Mouse (Mus musculus) cerebellum, adult 2 months (tissue): ENCODE data around the gene Abhd16a. TPM values are rescaled to one million over a fixed set of nuclear protein-coding genes. Genes with fewer than 3 reads are reported as not detected.

Source experiments
- DNase-seq, 2 experiments: peaks; one replicate each; pipeline ENCODE4 v3.0.0; 2021
- H3K27ac ChIP-seq: fragments of 200-500 bp; 2 replicates; pipeline ENCODE4 v1.5.1; 2012; ENCODE audit warnings: low read length, control low read depth, inconsistent platforms; ENCODE audit not compliant: insufficient read depth
- H3K27me3 ChIP-seq: fragments of 200-500 bp; 2 replicates; pipeline ENCODE4 v1.6.1; 2012; ENCODE audit warnings: inconsistent platforms, mild to moderate bottlenecking, low read length, moderate library complexity; ENCODE audit not compliant: control insufficient read depth, insufficient read depth
- H3K4me1 ChIP-seq: fragments of 200-500 bp; 2 replicates; pipeline ENCODE4 v1.6.1; 2011; ENCODE audit warnings: low read length; ENCODE audit not compliant: control insufficient read depth, insufficient read depth
- H3K4me3 ChIP-seq: fragments of 200-500 bp; replicated peaks from 2 replicates; pipeline ENCODE3; 2011; ENCODE audit warnings: mild to moderate bottlenecking, low read depth, low read length, control low read depth; ENCODE audit not compliant: insufficient read depth
- CTCF ChIP-seq: fragments of 200-500 bp; IDR thresholded peaks from 2 replicates; pipeline ENCODE4 v1.5.1; 2011; ENCODE audit warnings: low read depth, mild to moderate bottlenecking, control low read depth, low read length, moderate library complexity, borderline replicate concordance; ENCODE audit not compliant: insufficient read depth
- POLR2A ChIP-seq: fragments of 200-500 bp; IDR thresholded peaks from 2 replicates; pipeline ENCODE4 v1.6.1; 2011; ENCODE audit warnings: low read length, control low read depth, borderline replicate concordance; ENCODE audit not compliant: insufficient read depth
- WGBS: fragments of 180-500 bp; shearing (Covaris S2); methylation state at CpG from one replicate; pipeline ENCODE4 v1.1.7; 2018; 5-methylcytosine and 5-hydroxymethylcytosine counted together
- polyA plus RNA-seq: library from polyadenylated mRNA; depleted of rRNA; stranded (reverse); fragments of >200 nt; gene quantifications from 2 replicates; pipeline ENCODE4 v1.2.3, GENCODE M21; 2012; rRNA removed

Abhd16a gene
- polyA plus RNA-seq, 1 experiment, result 337 TPM

- Histone ChIP-seq H3K4me1 (no peaks in the 10 kb centered on the region), H3K4me3 (no peak overlapping the region), H3K27me3 (no peaks in the 10 kb centered on the region), H3K27ac (no peak overlapping the region)
- no peak for DNase-seq
- 47% methylated on average over 5 of the region's 5 CpGs for WGBS
- TF ChIP-seq POLR2A (no peak), CTCF (no peak)
Measured at GRCm38 (mm10) chr17:35147922-35148639, 59.0 kb downstream of the Abhd16a start.

- 92% methylated on average over 4 of the region's 4 CpGs for WGBS
- DNase-seq, result no peak
- no peak overlapping the region for H3K4me3 ChIP-seq
- TF ChIP-seq CTCF (no peak), POLR2A (no peak)
- H3K27ac ChIP-seq, result no peak overlapping the region
- H3K27me3 ChIP-seq, result no peaks in the 10 kb centered on the region
- no peaks in the 10 kb centered on the region for H3K4me1 ChIP-seq
Measured at GRCm38 (mm10) chr17:35152121-35152520, 63.1 kb downstream of the Abhd16a start.

Other genes with a start within 250 kb of the Abhd16a start
- gene Skiv2l, start 239.1 kb upstream of the Abhd16a start, polyA plus RNA-seq, result 77.4 and 87.2 TPM in 2 replicates
- gene Nelfe, start 238.9 kb upstream of the Abhd16a start, polyA plus RNA-seq, result 47.2 and 47.9 TPM in 2 replicates
- 0.14 and 0.20 TPM in 2 replicates for gene Cfb, start 226.7 kb upstream of the Abhd16a start, polyA plus RNA-seq
- gene Zbtb12, start 209.8 kb upstream of the Abhd16a start, polyA plus RNA-seq, result 8.2 and 8.3 TPM in 2 replicates
- 0.08 and 0.10 TPM in 2 replicates for gene Gm20547, start 207.2 kb upstream of the Abhd16a start, polyA plus RNA-seq
- 2.3 and 2.9 TPM in 2 replicates for gene C2, start 191.0 kb upstream of the Abhd16a start, polyA plus RNA-seq
- 174 and 182 TPM in 2 replicates for gene Ehmt2, start 190.8 kb upstream of the Abhd16a start, polyA plus RNA-seq
- gene Slc44a4, start 174.8 kb upstream of the Abhd16a start, polyA plus RNA-seq, result 0.05 TPM in 1 of 2 replicates, not detected in the other
- 58.7 and 60.9 TPM in 2 replicates for gene Neu1, start 158.0 kb upstream of the Abhd16a start, polyA plus RNA-seq
- gene Hspa1b, start 130.0 kb upstream of the Abhd16a start, polyA plus RNA-seq, result 4.6 and 9.2 TPM in 2 replicates
- not detected in 2 replicates for gene Gm20481, start 119.4 kb upstream of the Abhd16a start, polyA plus RNA-seq
- 10.5 and 14.9 TPM in 2 replicates for gene Hspa1a, start 117.1 kb upstream of the Abhd16a start, polyA plus RNA-seq
- 0.49 and 0.89 TPM in 2 replicates for gene Hspa1l, start 116.6 kb upstream of the Abhd16a start, polyA plus RNA-seq
- 56.2 and 63.7 TPM in 2 replicates for gene Lsm2, start 107.4 kb upstream of the Abhd16a start, polyA plus RNA-seq
- gene Vars, start 88.3 kb upstream of the Abhd16a start, polyA plus RNA-seq, result 65.3 and 77.0 TPM in 2 replicates
- gene Vwa7, start 72.7 kb upstream of the Abhd16a start, polyA plus RNA-seq, result 25.5 and 30.1 TPM in 2 replicates
- gene Sapcd1, start 61.2 kb upstream of the Abhd16a start, polyA plus RNA-seq, result 2.0 and 2.3 TPM in 2 replicates
- 4.3 and 5.5 TPM in 2 replicates for gene Msh5, start 42.5 kb upstream of the Abhd16a start, polyA plus RNA-seq
- gene Clic1, start 39.3 kb upstream of the Abhd16a start, polyA plus RNA-seq, result 41.2 and 42.9 TPM in 2 replicates
- gene Ddah2, start 30.2 kb upstream of the Abhd16a start, polyA plus RNA-seq, result 59.5 and 63.3 TPM in 2 replicates
- 0.11 and 0.15 TPM in 2 replicates for gene Ly6g6c, start 23.9 kb upstream of the Abhd16a start, polyA plus RNA-seq
- gene Mpig6b, start 23.1 kb upstream of the Abhd16a start, polyA plus RNA-seq, result 0.25 and 0.43 TPM in 2 replicates
- 5.3 and 6.3 TPM in 2 replicates for gene Ly6g6e, start 12.4 kb upstream of the Abhd16a start, polyA plus RNA-seq
- 8.5 and 10.4 TPM in 2 replicates for gene Ly6g6d, start 11.2 kb upstream of the Abhd16a start, polyA plus RNA-seq
- 0.86 and 1.1 TPM in 2 replicates for gene Ly6g6f, start 3.7 kb upstream of the Abhd16a start, polyA plus RNA-seq
- gene Ly6g5c, start 19.0 kb downstream of the Abhd16a start, polyA plus RNA-seq, result 0.28 TPM in 1 of 2 replicates, not detected in the other
- 2.2 and 3.4 TPM in 2 replicates for gene Ly6g5b, start 26.2 kb downstream of the Abhd16a start, polyA plus RNA-seq
- 32.7 TPM in 2 replicates for gene Gpank1, start 32.2 kb downstream of the Abhd16a start, polyA plus RNA-seq
- 231 TPM in 2 replicates for gene Csnk2b, start 32.8 kb downstream of the Abhd16a start, polyA plus RNA-seq
- 12.3 and 14.6 TPM in 2 replicates for gene D17H6S53E, start 37.1 kb downstream of the Abhd16a start, polyA plus RNA-seq
- gene Apom, start 42.8 kb downstream of the Abhd16a start, polyA plus RNA-seq, result 0.21 and 0.28 TPM in 2 replicates
- 211 and 226 TPM in 2 replicates for gene Bag6, start 45.9 kb downstream of the Abhd16a start, polyA plus RNA-seq
- gene Prrc2a, start 75.6 kb downstream of the Abhd16a start, polyA plus RNA-seq, result 277 and 289 TPM in 2 replicates
- gene Aif1, start 86.8 kb downstream of the Abhd16a start, polyA plus RNA-seq, result 2.1 and 4.1 TPM in 2 replicates
- gene Lst1, start 99.2 kb downstream of the Abhd16a start, polyA plus RNA-seq, result 2.8 and 3.2 TPM in 2 replicates
- 0.34 and 0.38 TPM in 2 replicates for gene Ltb, start 105.2 kb downstream of the Abhd16a start, polyA plus RNA-seq
- gene Tnf, start 112.7 kb downstream of the Abhd16a start, polyA plus RNA-seq, result not detected in 2 replicates
- gene Lta, start 116.1 kb downstream of the Abhd16a start, polyA plus RNA-seq, result 0.11 and 0.13 TPM in 2 replicates
- gene Gm16181, start 131.6 kb downstream of the Abhd16a start, polyA plus RNA-seq, result not detected in 2 replicates
- gene Atp6v1g2, start 144.4 kb downstream of the Abhd16a start, polyA plus RNA-seq, result 628 TPM in 2 replicates
- 12.7 and 13.2 TPM in 2 replicates for gene Nfkbil1, start 146.5 kb downstream of the Abhd16a start, polyA plus RNA-seq
- 438 and 458 TPM in 2 replicates for gene Ddx39b, start 152.5 kb downstream of the Abhd16a start, polyA plus RNA-seq
- 174 and 183 TPM in 2 replicates for gene H2-D1, start 173.5 kb downstream of the Abhd16a start, polyA plus RNA-seq
- 0.26 and 0.92 TPM in 2 replicates for gene H2-Q1, start 231.1 kb downstream of the Abhd16a start, polyA plus RNA-seq